23 mouse cellular contexts compared by ENCODE assay signal in the genomic region with DNA sequence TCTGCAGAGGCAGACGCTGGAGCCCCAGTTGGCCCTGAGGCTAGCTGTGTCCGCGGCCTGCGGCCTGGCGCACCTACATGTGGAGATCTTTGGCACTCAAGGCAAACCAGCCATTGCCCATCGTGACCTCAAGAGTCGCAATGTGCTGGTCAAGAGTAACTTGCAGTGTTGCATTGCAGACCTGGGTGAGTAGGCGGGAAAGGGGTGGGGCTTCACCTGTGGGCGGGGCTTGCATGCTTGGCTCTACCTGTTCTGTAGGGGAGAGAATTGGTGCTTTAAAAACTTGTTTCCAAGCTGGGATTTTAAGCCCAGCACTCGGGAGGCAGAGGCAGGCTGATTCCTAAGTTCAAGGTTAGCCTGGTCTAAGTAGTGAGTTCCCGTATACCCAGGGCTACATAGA. TPM values are rescaled to one million over a fixed set of nuclear protein-coding genes. Genes with fewer than 3 reads are reported as not detected.
DNase-seq lines count a peak whose midpoint lies in the region; ATAC-seq and TF ChIP-seq lines count a peak whose summit lies in the region.
"Had no signal": no experiment of that assay in that cellular context is flagged by ENCODE, and none has a peak within 500 bp of the region (broad histone marks: within the 10 kb centered on the region; RNA-seq: fewer than 3 reads in every experiment).

No protein-coding gene starts in this region.

- in situ Hi-C loops in ES-E14 (cut with MboI; ENCODE audit: low sequenced_read_pairs in 2 of 2, unreplicated experiment in 2 of 2) = no loop called here

- peaks cover 40% of the 10 kb centered on the region for H3K4me1 ChIP-seq in lung, embryonic 16.5 days (replicated peaks; ENCODE audit: control insufficient read depth, insufficient read depth, low read length)
- H3K4me1 ChIP-seq in ES-Bruce4 (ENCODE audit: control insufficient read depth, insufficient read depth, low read length) = peaks cover 8% of the 10 kb centered on the region
- H3K4me1 ChIP-seq in ES-E14 (ENCODE audit: control insufficient read depth in 2 of 2, insufficient read depth in 2 of 2, low read length in 2 of 2, poor library complexity in 1 of 2) = peaks cover 14 to 27% of the 10 kb centered on the region in 2 experiments

- no peak for ATAC-seq in lung, embryonic 16.5 days (ENCODE audit: low read depth)
- ATAC-seq: activated CD4-positive, CD25-positive, alpha-beta regulatory T cell, adult 4 months; forebrain, embryonic 16.5 days had no signal

- TF ChIP-seq POLR2A in ES-Bruce4 (IDR thresholded peaks at IDR 0.05; ENCODE audit: insufficient read depth, low read length) = no peak

- no peak for TF ChIP-seq EP300 in ES-Bruce4 (IDR thresholded peaks at IDR 0.05; ENCODE audit: insufficient read depth, low read depth, low read length)

- no peak overlapping the region for H3K9ac ChIP-seq in lung, embryonic 16.5 days (ENCODE audit: low read length)
- H3K9ac ChIP-seq in ES-Bruce4 (ENCODE audit: low read depth, poor library complexity, severe bottlenecking) = no peak overlapping the region
- no peak overlapping the region for H3K9ac ChIP-seq in ES-E14 (ENCODE audit: insufficient read depth, low read depth, low read length, poor library complexity, severe bottlenecking)
- H3K9ac ChIP-seq: embryonic facial prominence, embryonic 13.5 days; forebrain, embryonic 12.5 days; heart, embryonic 12.5 days; hindbrain, embryonic 14.5 days had no signal

- H3K4me2 ChIP-seq in lung, embryonic 16.5 days (ENCODE audit: low read depth, low read length) = peak overlapping the region; percentile 50
- H3K4me2 ChIP-seq: embryonic facial prominence, embryonic 13.5 days; forebrain, embryonic 12.5 days; heart, embryonic 12.5 days; hindbrain, embryonic 14.5 days had no signal

- DNase-seq in lung, postnatal 36 days = no peak
- peak; percentile 55 for DNase-seq in ES-E14 (ENCODE audit: low read depth, low spot score)
- DNase-seq in adrenal gland, postnatal 10 days = no peak
- DNase-seq in right cerebral cortex, adult 18-20 months = no peak
- DNase-seq: adrenal gland, postnatal 25 days; cerebellum, adult 18-20 months; cerebellum, adult 9-11 months; cerebellum, postnatal 36 days; gastrocnemius, postnatal 10 days; heart, adult 2 months had no signal

- no peak overlapping the region for H3K27ac ChIP-seq in lung, embryonic 16.5 days (ENCODE audit: low read length)
- no peak overlapping the region for H3K27ac ChIP-seq in ES-Bruce4 (ENCODE audit: insufficient read depth, low read length)
- no peak overlapping the region for H3K27ac ChIP-seq in ES-E14 (ENCODE audit: insufficient read depth, low read depth, low read length, poor library complexity, severe bottlenecking)
- H3K27ac ChIP-seq: embryonic facial prominence, embryonic 13.5 days; forebrain, embryonic 12.5 days; heart, adult 2 months; hindbrain, embryonic 10.5 days; hindbrain, embryonic 14.5 days had no signal

- H3K9me3 ChIP-seq in lung, embryonic 16.5 days (ENCODE audit: control insufficient read depth, low read length) = no peaks in the 10 kb centered on the region
- H3K9me3 ChIP-seq in ES-Bruce4 (replicated peaks; ENCODE audit: control insufficient read depth, insufficient read depth, low read length, poor library complexity, severe bottlenecking) (no peaks in the 10 kb centered on the region), ES-E14 (ENCODE audit: control insufficient read depth, insufficient read depth, low read depth, low read length) (no peaks in the 10 kb centered on the region)
- H3K9me3 ChIP-seq: embryonic facial prominence, embryonic 13.5 days; forebrain, embryonic 12.5 days; heart, embryonic 12.5 days; hindbrain, embryonic 10.5 days had no signal

- H3K27me3 ChIP-seq in lung, embryonic 16.5 days (ENCODE audit: control insufficient read depth, insufficient read depth, low read depth, low read length) = no peaks in the 10 kb centered on the region
- no peaks in the 10 kb centered on the region for H3K27me3 ChIP-seq in ES-Bruce4 (ENCODE audit: control insufficient read depth, insufficient read depth, low read length, poor library complexity, severe bottlenecking)
- H3K27me3 ChIP-seq: embryonic facial prominence, embryonic 13.5 days had no signal

- whole genome bisulfite sequencing in lung, embryonic 16.5 days = 78% methylated on average over 11 of the region's 11 CpGs

- peak overlapping the region; percentile 16 for H3K4me3 ChIP-seq in lung, embryonic 16.5 days (ENCODE audit: low read length)
- H3K4me3 ChIP-seq in ES-Bruce4 (ENCODE audit: low read depth, low read length) (peak overlapping the region; percentile 4; the same call in 1 of the 2 replicates), ES-E14 (ENCODE audit: insufficient read depth in 1 of 2, low read depth in 1 of 2, low read length in 2 of 2, poor library complexity in 1 of 2, severe bottlenecking in 1 of 2) (peak overlapping the region; percentile 36 to 48; a peak in 3 of 4 replicates)
- H3K4me3 ChIP-seq: embryonic facial prominence, embryonic 13.5 days; forebrain, embryonic 12.5 days; heart, adult 2 months; heart, embryonic 12.5 days; hindbrain, embryonic 10.5 days had no signal

- no peak for TF ChIP-seq CTCF in ES-Bruce4 (IDR thresholded peaks at IDR 0.05; ENCODE audit: low read depth, low read length)

- H3K36me3 ChIP-seq in lung, embryonic 16.5 days (ENCODE audit: control insufficient read depth, insufficient read depth, low read length) = peaks cover 2% of the 10 kb centered on the region; the same call in 1 of the 2 replicates
- H3K36me3 ChIP-seq in ES-Bruce4 (ENCODE audit: control insufficient read depth, insufficient read depth, low read length, poor library complexity, severe bottlenecking) (no peaks in the 10 kb centered on the region), ES-E14 (ENCODE audit: control insufficient read depth, insufficient read depth, low read length, poor library complexity, severe bottlenecking) (no peaks in the 10 kb centered on the region)
- H3K36me3 ChIP-seq: forebrain, embryonic 12.5 days; heart, embryonic 12.5 days; hindbrain, embryonic 10.5 days had no signal

TF ChIP-seq in ES-E14, 5 proteins besides CTCF, POLR2A, EP300 and RAD21:
- TF ChIP-seq CHD2 (IDR thresholded peaks at IDR 0.05; ENCODE audit: low read depth, low read length) = no peak
- TF ChIP-seq HCFC1 (IDR thresholded peaks at IDR 0.05; ENCODE audit: borderline replicate concordance, insufficient read depth, low read length) = no peak
- TF ChIP-seq ZC3H11A (IDR thresholded peaks at IDR 0.05; ENCODE audit: borderline replicate concordance, low read depth, low read length) = no peak
- TF ChIP-seq ZNF384 (IDR thresholded peaks at IDR 0.05; ENCODE audit: low read depth, low read length) = no peak
- TF ChIP-seq MAFK (IDR thresholded peaks at IDR 0.05; ENCODE audit: insufficient read depth, low read depth, low read length) = no peak

RNA-seq across cellular contexts. Expression of a gene that starts 9.1 kb away (rescaled TPM):
- 91.3 and 93.3 TPM in 2 replicates for polyA plus RNA-seq in lung, embryonic 16.5 days (2015; fragmentation: Nextera tagmentation; extraction: Ambion mirVana)
- 2.7 and 2.9 TPM in 2 replicates for polyA plus RNA-seq in ES-Bruce4 (2011; ENCODE audit: insufficient read depth, insufficient read length, low read depth, missing spikeins)
- 2.5 and 3.3 TPM in 2 replicates for total RNA-seq in ES-E14 (2012; rRNA removed)
- 10 to 100 TPM; 19.5 to 19.8 TPM for total RNA-seq in adrenal gland, postnatal 10 days (2021)

RNA-seq across cellular contexts. Expression of a gene that starts 21.9 kb away (rescaled TPM):
- polyA plus RNA-seq in lung, embryonic 16.5 days (2015; fragmentation: Nextera tagmentation; extraction: Ambion mirVana) = not detected in 2 replicates
- not detected in 2 replicates for polyA plus RNA-seq in ES-Bruce4 (2011; ENCODE audit: insufficient read depth, insufficient read length, low read depth, missing spikeins)
- not detected in 2 replicates for total RNA-seq in ES-E14 (2012; rRNA removed)
- total RNA-seq in adrenal gland, postnatal 10 days (2021) = under 1 TPM; 0.24 to 0.33 TPM
- total RNA-seq: gastrocnemius, postnatal 10 days; heart, adult 2 months; heart, postnatal 25 days had no signal
- polyA plus RNA-seq: activated CD4-positive, CD25-positive, alpha-beta regulatory T cell, adult 4 months; embryonic facial prominence, embryonic 13.5 days; forebrain, embryonic 12.5 days; forebrain, embryonic 16.5 days; frontal cortex, adult 2 months; gonadal fat pad, adult 2 months; heart, adult 2 months; heart, embryonic 12.5 days; heart, embryonic 16.5 days; hindbrain, embryonic 10.5 days; hindbrain, embryonic 14.5 days had no signal

RNA-seq across cellular contexts. Expression of a gene that starts 36.4 kb away (rescaled TPM):
- polyA plus RNA-seq in lung, embryonic 16.5 days (2015; fragmentation: Nextera tagmentation; extraction: Ambion mirVana) = 6.8 and 7.9 TPM in 2 replicates
- polyA plus RNA-seq in ES-Bruce4 (2011; ENCODE audit: insufficient read depth, insufficient read length, low read depth, missing spikeins) = 27.7 and 27.8 TPM in 2 replicates
- 26.4 and 43.4 TPM in 2 replicates for total RNA-seq in ES-E14 (2012; rRNA removed)
- 10 to 100 TPM; 10.8 to 13.4 TPM for total RNA-seq in adrenal gland, postnatal 10 days (2021)

RNA-seq across cellular contexts. Expression of a gene that starts 59.1 kb away (rescaled TPM):
- polyA plus RNA-seq in lung, embryonic 16.5 days (2015; fragmentation: Nextera tagmentation; extraction: Ambion mirVana) = 0.20 TPM in 2 replicates
- 25.6 and 27.4 TPM in 2 replicates for polyA plus RNA-seq in ES-Bruce4 (2011; ENCODE audit: insufficient read depth, insufficient read length, low read depth, missing spikeins)
- 7.1 and 8.6 TPM in 2 replicates for total RNA-seq in ES-E14 (2012; rRNA removed)
- 10 to 100 TPM in 1 of 2 experiments, 1 to 10 TPM in 1; 8.4 to 11.0 TPM for total RNA-seq in adrenal gland, postnatal 10 days (2021)
- polyA plus RNA-seq: activated CD4-positive, CD25-positive, alpha-beta regulatory T cell, adult 4 months; forebrain, embryonic 16.5 days had no signal
